Mouse (Mus musculus): ENCODE results near the gene C5ar1. TPM values are rescaled to one million over a fixed set of nuclear protein-coding genes. Genes with fewer than 3 reads are reported as not detected.

C5ar1 gene
- polyA plus RNA-seq, 1 experiment from 2014 or later = 1.7 TPM

GRCm38 (mm10) chr7:16294346-16294745 lies 35.0 kb upstream of the C5ar1 start:
- Histone ChIP-seq H3K4me2 (peak overlapping the region; percentile 97), H3K27ac (replicated peaks) (peak overlapping the region; percentile 87; the same call in 1 of the 2 replicates), H3K27me3 (replicated peaks) (no peaks in the 10 kb centered on the region), H3K36me3 (no peaks in the 10 kb centered on the region), H3K4me1 (peaks cover 40% of the 10 kb centered on the region), H3K9me3 (replicated peaks) (no peaks in the 10 kb centered on the region), H3K4me3 (replicated peaks) (peak overlapping the region; percentile 52; the same call in 1 of the 2 replicates), H3K9ac (replicated peaks) (no peak overlapping the region)
- ATAC-seq (ENCODE audit: low FRiP score) = no peak
- 31% methylated on average over 4 of the region's 4 CpGs for WGBS

GRCm38 (mm10) chr7:16287791-16288190 lies 28.5 kb upstream of the C5ar1 start:
- Histone ChIP-seq H3K4me2 (no peak overlapping the region), H3K4me3 (replicated peaks) (no peak overlapping the region), H3K27ac (replicated peaks) (no peak overlapping the region), H3K27me3 (replicated peaks) (no peaks in the 10 kb centered on the region), H3K36me3 (peaks cover 9% of the 10 kb centered on the region; the same call in 1 of the 2 replicates), H3K9ac (replicated peaks) (no peak overlapping the region), H3K4me1 (peaks cover 16% of the 10 kb centered on the region), H3K9me3 (replicated peaks) (no peaks in the 10 kb centered on the region)
- WGBS = 79% methylated on average over 1 of the region's 1 CpGs
- ATAC-seq (ENCODE audit: low FRiP score) = no peak

- Histone ChIP-seq H3K27ac (replicated peaks) (peak overlapping the region; percentile 97), H3K27me3 (replicated peaks) (no peaks in the 10 kb centered on the region), H3K9ac (replicated peaks) (peak overlapping the region; percentile 58), H3K4me1 (peaks cover 16% of the 10 kb centered on the region), H3K9me3 (replicated peaks) (no peaks in the 10 kb centered on the region), H3K36me3 (peaks cover 16% of the 10 kb centered on the region), H3K4me2 (peak overlapping the region; percentile 62), H3K4me3 (replicated peaks) (peak overlapping the region; percentile 66)
- ATAC-seq (ENCODE audit: low FRiP score) = no peak
- WGBS = 78% methylated on average over 2 of the region's 2 CpGs
Observed at GRCm38 (mm10) chr7:16287016-16287415, 27.7 kb upstream of the C5ar1 start.

GRCm38 (mm10) chr7:16286026-16286961 lies 27.0 kb upstream of the C5ar1 start, which contains the start of gene Ccdc9:
Gene Ccdc9 (minus strand): TSS chr7:16286795.
- Histone ChIP-seq H3K27ac (replicated peaks) (peak within 1 kb of the TSS; percentile 97), H3K27me3 (replicated peaks) (no peaks in the 10 kb centered on the region), H3K4me1 (peaks cover 16% of the 10 kb centered on the region), H3K9ac (replicated peaks) (peak within 1 kb of the TSS; percentile 58), H3K4me3 (replicated peaks) (peak within 1 kb of the TSS; percentile 66), H3K36me3 (peaks cover 23% of the 10 kb centered on the region), H3K9me3 (replicated peaks) (no peaks in the 10 kb centered on the region), H3K4me2 (peak within 1 kb of the TSS; percentile 62)
- 1% methylated on average over 70 of the region's 70 CpGs for WGBS
- peak; percentile 94 for ATAC-seq (ENCODE audit: low FRiP score)

- Histone ChIP-seq H3K4me2 (peak overlapping the region; percentile 62), H3K4me1 (peaks cover 16% of the 10 kb centered on the region), H3K27ac (replicated peaks) (peak overlapping the region; percentile 97), H3K9ac (replicated peaks) (no peak overlapping the region), H3K27me3 (replicated peaks) (no peaks in the 10 kb centered on the region), H3K9me3 (replicated peaks) (no peaks in the 10 kb centered on the region), H3K4me3 (replicated peaks) (peak overlapping the region; percentile 66), H3K36me3 (peaks cover 31% of the 10 kb centered on the region)
- WGBS = 7% methylated on average over 13 of the region's 14 CpGs
- peak; percentile 43 for ATAC-seq (ENCODE audit: low FRiP score)
Observed at GRCm38 (mm10) chr7:16285450-16286025, 26.2 kb upstream of the C5ar1 start.

- H3K4me3 ChIP-seq (replicated peaks) = peak overlapping the region; percentile 66; the same call in 1 of the 2 replicates
- no peak overlapping the region for H3K9ac ChIP-seq (replicated peaks)
- no peaks in the 10 kb centered on the region for H3K27me3 ChIP-seq (replicated peaks)
- peak overlapping the region; percentile 62 for H3K4me2 ChIP-seq
- WGBS = 78% methylated on average over 9 of the region's 9 CpGs
- no peaks in the 10 kb centered on the region for H3K9me3 ChIP-seq (replicated peaks)
- peak overlapping the region; percentile 97; the same call in 1 of the 2 replicates for H3K27ac ChIP-seq (replicated peaks)
- peaks cover 16% of the 10 kb centered on the region for H3K4me1 ChIP-seq
- no peak for ATAC-seq (ENCODE audit: low FRiP score)
- H3K36me3 ChIP-seq = peaks cover 36% of the 10 kb centered on the region
Observed at GRCm38 (mm10) chr7:16284904-16285303, 25.6 kb upstream of the C5ar1 start.

GRCm38 (mm10) chr7:16284001-16284400 lies 24.7 kb upstream of the C5ar1 start:
- Histone ChIP-seq H3K9me3 (replicated peaks) (no peaks in the 10 kb centered on the region), H3K27me3 (replicated peaks) (no peaks in the 10 kb centered on the region), H3K27ac (replicated peaks) (no peak overlapping the region), H3K4me3 (replicated peaks) (no peak overlapping the region), H3K9ac (replicated peaks) (no peak overlapping the region), H3K4me1 (peaks cover 16% of the 10 kb centered on the region), H3K36me3 (peaks cover 39% of the 10 kb centered on the region), H3K4me2 (no peak overlapping the region)
- WGBS = 92% methylated on average over 8 of the region's 8 CpGs
- no peak for ATAC-seq (ENCODE audit: low FRiP score)

- Histone ChIP-seq H3K27ac (replicated peaks) (no peak overlapping the region), H3K4me1 (peaks cover 16% of the 10 kb centered on the region), H3K36me3 (peaks cover 54% of the 10 kb centered on the region), H3K9me3 (replicated peaks) (no peaks in the 10 kb centered on the region), H3K4me3 (replicated peaks) (no peak overlapping the region), H3K9ac (replicated peaks) (no peak overlapping the region), H3K4me2 (no peak overlapping the region), H3K27me3 (replicated peaks) (no peaks in the 10 kb centered on the region)
- no peak for ATAC-seq (ENCODE audit: low FRiP score)
- 91% methylated on average over 13 of the region's 13 CpGs for WGBS
Observed at GRCm38 (mm10) chr7:16282334-16282733, 23.0 kb upstream of the C5ar1 start.

GRCm38 (mm10) chr7:16280721-16281120 lies 21.4 kb upstream of the C5ar1 start:
- Histone ChIP-seq H3K9ac (replicated peaks) (no peak overlapping the region), H3K4me1 (peaks cover 13% of the 10 kb centered on the region), H3K9me3 (replicated peaks) (no peaks in the 10 kb centered on the region), H3K36me3 (peaks cover 70% of the 10 kb centered on the region), H3K27me3 (replicated peaks) (no peaks in the 10 kb centered on the region), H3K4me2 (no peak overlapping the region), H3K27ac (replicated peaks) (no peak overlapping the region), H3K4me3 (replicated peaks) (no peak overlapping the region)
- ATAC-seq (ENCODE audit: low FRiP score) = no peak
- 91% methylated on average over 11 of the region's 11 CpGs for WGBS

GRCm38 (mm10) chr7:16274922-16275890 lies 15.9 kb upstream of the C5ar1 start:
- Histone ChIP-seq H3K9ac (replicated peaks) (no peak overlapping the region; the same call in 1 of the 2 replicates), H3K4me3 (replicated peaks) (no peak overlapping the region)

GRCm38 (mm10) chr7:16273766-16274140 lies 14.4 kb upstream of the C5ar1 start:
- H3K9ac ChIP-seq (replicated peaks) = peak overlapping the region; percentile 83
- peaks cover 36% of the 10 kb centered on the region for H3K36me3 ChIP-seq
- no peaks in the 10 kb centered on the region for H3K9me3 ChIP-seq (replicated peaks)
- WGBS = under 1% methylated on average over 17 of the region's 18 CpGs
- peak; percentile 78 for ATAC-seq (ENCODE audit: low FRiP score)
- H3K4me3 ChIP-seq (replicated peaks) = peak overlapping the region; percentile 86
- peak overlapping the region; percentile 86 for H3K4me2 ChIP-seq
- H3K27ac ChIP-seq (replicated peaks) = peak overlapping the region; percentile 97
- H3K4me1 ChIP-seq = peaks cover 46% of the 10 kb centered on the region
- H3K27me3 ChIP-seq (replicated peaks) = no peaks in the 10 kb centered on the region

More at GRCm38 (mm10) chr7:16274922-16275890, 15.9 kb upstream of the C5ar1 start:
- no peaks in the 10 kb centered on the region for H3K27me3 ChIP-seq (replicated peaks)
- no peak overlapping the region for H3K4me2 ChIP-seq
- ATAC-seq (ENCODE audit: low FRiP score) = no peak
- H3K36me3 ChIP-seq = peaks cover 44% of the 10 kb centered on the region
- H3K9me3 ChIP-seq (replicated peaks) = no peaks in the 10 kb centered on the region
- peaks cover 42% of the 10 kb centered on the region for H3K4me1 ChIP-seq
- no peak overlapping the region for H3K27ac ChIP-seq (replicated peaks)
- WGBS = 86% methylated on average over 10 of the region's 10 CpGs

Data from neural tube, embryonic 15.5 days (tissue).